Mouse (Mus musculus): ENCODE measurements around the gene Nol7.

The Nol7 gene

DNA sequence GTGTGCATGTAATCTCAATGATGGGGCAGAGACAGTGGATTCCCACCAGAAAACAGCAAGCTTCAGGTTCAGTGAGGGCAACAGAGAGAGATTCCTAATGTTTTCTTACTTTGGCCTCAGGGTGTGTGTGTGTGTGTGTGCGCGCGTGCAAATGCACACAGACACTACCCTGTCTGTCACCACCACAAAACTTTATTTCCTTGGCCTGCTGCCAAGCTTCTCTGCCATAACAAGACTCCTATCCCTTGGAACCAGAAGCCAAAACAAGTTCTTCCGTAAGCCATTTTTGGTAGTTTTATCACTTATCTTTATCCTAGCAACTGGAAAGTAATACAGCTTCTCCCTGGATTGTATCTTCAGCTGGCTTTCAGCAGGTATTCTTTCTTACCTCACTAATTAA, 30.2 kb downstream of the Nol7 start:
- no peak for DNase-seq (ENCODE audit: low spot score)

- DNase-seq (ENCODE audit: low spot score), result no peak
Observed at GRCm38 (mm10) chr13:43433395-43433794, 35.2 kb downstream of the Nol7 start.

DNA sequence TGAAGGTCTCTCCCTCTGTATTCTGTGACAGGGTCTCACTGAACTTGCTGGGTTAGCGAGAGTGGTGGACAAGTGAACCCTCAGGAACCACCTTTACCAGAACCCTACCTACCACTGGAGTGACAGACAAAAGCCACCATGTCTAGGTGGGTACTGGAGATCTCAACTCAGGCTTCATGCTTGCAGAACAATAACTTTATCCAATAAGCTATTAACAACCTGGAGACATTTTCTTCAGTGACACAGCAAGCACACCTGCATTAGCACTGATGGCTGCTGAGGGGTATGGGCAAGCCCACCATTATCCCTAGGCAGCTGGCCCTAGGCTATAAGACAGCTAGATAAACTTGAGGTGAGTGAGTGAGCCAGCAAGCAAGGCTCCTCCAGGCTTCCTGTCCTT, 42.2 kb downstream of the Nol7 start:
- no peak for DNase-seq (ENCODE audit: low spot score)

GRCm38 (mm10) chr13:43442551-43442950, 44.4 kb downstream of the Nol7 start:
- no peak for DNase-seq (ENCODE audit: low spot score)

DNA sequence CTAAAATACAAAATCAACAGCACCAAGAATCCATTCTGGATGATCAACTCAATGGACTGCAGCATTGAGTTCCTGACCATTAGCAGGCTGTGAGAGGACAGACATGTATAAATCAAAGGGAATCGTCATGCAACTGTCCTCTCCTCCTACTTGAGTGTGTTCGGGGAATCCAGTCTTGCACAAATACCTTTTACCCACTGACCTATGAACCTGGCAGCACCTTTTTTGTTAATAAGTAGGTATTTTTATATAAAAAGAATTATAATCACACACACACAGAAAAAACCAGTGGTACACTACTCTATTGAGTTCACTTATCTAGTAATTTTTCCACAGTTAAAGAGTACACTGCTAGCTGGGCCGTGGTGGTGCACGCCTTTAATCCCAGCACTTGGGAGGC, 45.5 kb downstream of the Nol7 start:
- no peak for DNase-seq (ENCODE audit: low spot score)

DNA sequence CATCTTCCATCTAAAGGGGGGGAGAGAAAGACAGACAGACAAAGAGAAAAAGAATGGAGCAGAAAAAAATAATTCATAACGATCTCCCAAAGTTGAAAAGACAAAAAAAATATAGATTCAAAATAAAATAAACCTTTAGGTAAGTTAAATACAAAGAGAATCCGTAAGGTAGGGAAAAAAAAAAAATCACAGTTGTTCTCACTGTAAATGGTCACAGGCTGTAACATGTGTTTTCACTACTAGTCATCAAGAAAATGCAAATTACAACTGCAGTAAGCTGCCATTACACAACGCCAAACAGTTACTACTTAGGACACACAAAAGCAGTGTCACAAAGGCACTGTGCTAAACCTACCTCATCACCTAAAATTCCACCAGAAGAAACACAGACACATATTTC, 46.5 kb downstream of the Nol7 start:
- DNase-seq (ENCODE audit: low spot score), result no peak

- no peak for DNase-seq (ENCODE audit: low spot score)
Observed at GRCm38 (mm10) chr13:43445754-43446153, 47.6 kb downstream of the Nol7 start.

GRCm38 (mm10) chr13:43447721-43448120, 49.5 kb downstream of the Nol7 start:
- no peak for DNase-seq (ENCODE audit: low spot score)

DNA sequence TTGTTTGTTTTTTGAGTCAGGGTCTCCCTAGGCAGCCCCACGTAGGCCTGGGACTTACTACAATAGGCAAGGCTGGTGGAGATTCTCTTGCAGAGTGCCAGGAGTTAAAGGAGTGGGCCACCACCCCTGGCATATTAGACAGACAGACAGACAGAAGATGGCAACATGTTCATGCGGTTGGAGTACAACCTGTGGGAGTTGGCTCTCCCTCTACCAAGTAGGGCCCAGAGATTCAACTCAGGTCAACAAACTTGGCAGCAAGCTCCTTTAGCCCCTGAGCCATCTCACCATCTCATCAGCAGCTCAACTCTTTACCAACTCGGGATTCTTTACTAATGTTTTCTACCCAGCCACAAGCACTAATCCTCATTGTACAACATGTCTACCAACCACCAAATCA, 52.5 kb downstream of the Nol7 start:
- DNase-seq (ENCODE audit: low spot score), result no peak

DNA sequence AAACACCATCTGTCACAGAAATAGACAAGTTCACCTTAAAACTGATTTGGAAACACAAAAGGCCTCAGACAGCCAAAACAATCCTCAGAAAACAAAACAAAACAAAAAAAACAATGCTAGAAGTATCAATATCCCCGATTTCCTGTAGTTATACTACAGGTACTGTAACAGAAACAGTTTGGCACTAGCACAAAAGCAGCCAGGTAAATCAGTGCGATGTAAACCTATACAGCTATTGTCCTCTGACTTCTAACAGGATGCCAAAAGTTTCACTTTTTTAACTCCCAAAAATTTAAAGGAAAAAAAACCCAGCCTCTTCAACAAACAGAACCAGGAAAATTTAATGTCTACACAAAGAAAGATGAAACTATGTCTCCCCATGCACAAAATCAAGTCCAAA, 54.0 kb downstream of the Nol7 start:
- no peak for DNase-seq (ENCODE audit: low spot score)

DNA sequence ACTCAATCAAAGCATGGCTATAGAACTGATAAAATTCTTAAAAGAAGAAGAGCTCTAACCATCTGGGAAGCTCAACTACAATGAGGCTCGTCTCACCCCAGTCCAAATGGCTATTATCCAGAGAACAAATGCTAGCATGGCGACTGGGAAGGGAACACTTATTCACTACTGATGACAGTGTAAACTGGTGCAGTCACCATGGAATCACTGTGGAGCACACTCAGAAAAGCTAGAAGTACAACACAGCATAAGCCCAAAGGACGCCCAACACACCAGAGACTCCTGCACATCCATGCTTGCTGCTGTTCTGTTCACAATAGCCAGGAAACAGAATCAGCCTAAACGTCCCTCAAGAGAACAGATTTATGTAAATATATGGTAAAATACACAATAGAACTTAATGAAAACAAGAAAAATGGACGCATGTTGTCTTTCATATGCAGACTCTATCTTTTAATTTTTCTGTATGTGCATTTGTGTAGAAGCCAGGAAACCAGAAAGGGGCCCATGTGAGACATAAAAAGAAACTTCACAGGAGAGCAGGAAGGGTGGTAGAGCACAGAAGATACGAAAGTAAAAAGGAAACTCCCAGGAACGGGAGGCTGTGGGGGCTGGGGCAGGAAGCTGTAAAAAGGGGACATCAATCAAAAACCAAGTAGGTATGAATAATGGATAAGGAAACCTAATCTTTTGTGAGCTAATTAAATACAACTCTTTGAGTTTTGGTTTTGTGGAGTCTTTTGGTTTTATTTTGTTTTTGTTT, 54.8 kb downstream of the Nol7 start:
- DNase-seq (ENCODE audit: low spot score), result no peak

DNA sequence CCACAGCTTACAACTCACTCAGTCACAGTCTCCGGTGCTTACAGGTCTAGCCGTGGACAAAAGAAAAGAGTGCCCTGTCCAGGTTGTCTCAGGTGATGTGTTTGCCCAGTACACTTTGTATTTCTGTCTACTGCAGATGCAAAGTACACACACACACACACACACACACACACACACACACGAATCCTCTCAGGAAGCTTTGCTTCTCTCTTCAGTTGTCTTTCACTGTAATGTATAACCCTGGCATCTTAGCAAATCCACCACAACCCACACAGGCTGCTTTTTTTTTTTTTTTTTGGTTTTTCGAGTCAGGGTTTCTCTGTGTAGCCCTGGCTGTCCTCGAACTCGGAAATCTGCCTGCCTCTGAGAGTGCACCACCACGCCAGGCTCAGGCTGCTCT, 56.2 kb downstream of the Nol7 start:
- no peak for DNase-seq (ENCODE audit: low spot score)

All from urinary bladder, postnatal 25 days (tissue).